Mouse (Mus musculus): ENCODE data around the gene Dnaaf5. TPM values are rescaled to one million over a fixed set of nuclear protein-coding genes. Genes with fewer than 3 reads are reported as not detected.

Gene Dnaaf5
- total RNA-seq, 1 experiment, result 22.8 TPM

DNA sequence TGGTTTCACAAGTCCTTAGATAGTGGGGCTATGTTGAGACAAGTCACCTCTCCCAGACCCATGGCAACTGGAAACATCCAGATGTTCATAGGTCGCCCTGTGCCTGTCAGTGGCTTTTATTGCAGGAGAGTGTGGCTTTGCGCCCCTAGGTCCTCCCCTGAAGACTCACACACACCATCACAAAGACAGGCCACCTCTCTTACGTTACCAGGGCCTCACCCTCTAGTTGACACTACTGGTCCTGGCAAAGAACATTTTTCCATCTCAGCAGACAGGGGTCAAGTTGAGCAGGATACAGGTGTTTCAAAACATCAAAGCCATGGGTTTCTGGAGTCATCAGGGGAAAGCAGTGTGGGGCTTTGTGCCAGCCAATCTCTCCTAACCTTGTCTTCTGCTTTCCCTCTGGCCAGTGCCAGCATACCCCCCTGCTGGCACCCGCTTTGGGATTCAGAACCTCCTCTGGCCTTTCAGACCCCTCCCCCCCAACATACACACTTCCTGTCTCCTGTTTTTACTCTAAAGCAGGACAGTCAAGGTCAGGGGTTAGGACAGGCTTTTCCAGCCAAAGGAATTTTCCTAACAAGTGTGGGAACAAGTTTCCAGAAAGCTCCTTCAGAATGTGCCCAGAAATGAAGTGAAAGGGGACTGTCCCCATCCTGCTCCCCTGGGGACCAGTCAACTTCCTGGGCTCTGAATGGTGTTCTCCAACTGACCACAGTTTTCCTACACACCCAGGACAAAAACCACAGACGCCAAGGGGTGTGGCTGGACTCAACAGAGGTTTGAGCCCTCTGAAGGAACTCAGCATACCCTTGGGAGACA is 31.7 kb upstream of the Dnaaf5 start:
- H3K27ac ChIP-seq (ENCODE audit: insufficient read depth, low read depth, low read length, poor library complexity, severe bottlenecking), result no peak overlapping the region
- H3K4me1 ChIP-seq (ENCODE audit: control insufficient read depth in 2 of 2, insufficient read depth in 2 of 2, low read length in 2 of 2, poor library complexity in 1 of 2), result no peaks in the 10 kb centered on the region
- no peak overlapping the region for H3K4me3 ChIP-seq (ENCODE audit: insufficient read depth in 1 of 2, low read depth in 1 of 2, low read length in 2 of 2, poor library complexity in 1 of 2, severe bottlenecking in 1 of 2)
- DNase-seq (ENCODE audit: low read depth, low spot score), result no peak
- no peak for TF ChIP-seq ZC3H11A (IDR thresholded peaks at IDR 0.05; ENCODE audit: borderline replicate concordance, low read depth, low read length)
- no peak for TF ChIP-seq HCFC1 (IDR thresholded peaks at IDR 0.05; ENCODE audit: borderline replicate concordance, insufficient read depth, low read length)
- TF ChIP-seq ZNF384 (IDR thresholded peaks at IDR 0.05; ENCODE audit: low read depth, low read length), result no peak
- no peak for TF ChIP-seq MAFK (IDR thresholded peaks at IDR 0.05; ENCODE audit: insufficient read depth, low read depth, low read length)
- TF ChIP-seq CHD2 (IDR thresholded peaks at IDR 0.05; ENCODE audit: low read depth, low read length), result no peak
- no peaks in the 10 kb centered on the region for H3K9me3 ChIP-seq (ENCODE audit: control insufficient read depth, insufficient read depth, low read depth, low read length)
- no peaks in the 10 kb centered on the region for H3K36me3 ChIP-seq (ENCODE audit: control insufficient read depth, insufficient read depth, low read length, poor library complexity, severe bottlenecking)
- no peak overlapping the region for H3K9ac ChIP-seq (ENCODE audit: insufficient read depth, low read depth, low read length, poor library complexity, severe bottlenecking)
- in situ Hi-C loops (cut with MboI; ENCODE audit: low sequenced_read_pairs in 2 of 2, unreplicated experiment in 2 of 2), result no loop called here

DNA sequence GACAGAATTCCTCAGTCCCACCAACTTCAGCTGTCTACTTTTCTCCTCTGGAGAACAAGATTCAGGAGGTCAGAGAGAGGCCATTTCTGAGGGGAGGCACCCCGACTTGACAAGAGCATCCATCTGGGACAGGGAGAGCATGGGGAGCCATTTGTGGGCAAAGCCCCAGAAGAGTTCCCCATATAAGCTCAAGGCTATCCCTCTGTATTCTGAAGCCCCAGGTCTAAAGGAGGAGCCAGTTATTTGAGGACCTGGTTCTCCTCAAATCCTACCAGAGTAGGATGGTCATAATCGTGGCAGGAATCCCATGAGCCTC is 31.1 kb upstream of the Dnaaf5 start:
- no peak for TF ChIP-seq CHD2 (IDR thresholded peaks at IDR 0.05; ENCODE audit: low read depth, low read length)
- no peak for DNase-seq (ENCODE audit: low read depth, low spot score)
- Histone ChIP-seq H3K4me1 (ENCODE audit: control insufficient read depth in 2 of 2, insufficient read depth in 2 of 2, low read length in 2 of 2, poor library complexity in 1 of 2) (no peaks in the 10 kb centered on the region), H3K9me3 (ENCODE audit: control insufficient read depth, insufficient read depth, low read depth, low read length) (no peaks in the 10 kb centered on the region), H3K36me3 (ENCODE audit: control insufficient read depth, insufficient read depth, low read length, poor library complexity, severe bottlenecking) (no peaks in the 10 kb centered on the region), H3K4me3 (ENCODE audit: insufficient read depth in 1 of 2, low read depth in 1 of 2, low read length in 2 of 2, poor library complexity in 1 of 2, severe bottlenecking in 1 of 2) (no peak overlapping the region), H3K27ac (ENCODE audit: insufficient read depth, low read depth, low read length, poor library complexity, severe bottlenecking) (no peak overlapping the region), H3K9ac (ENCODE audit: insufficient read depth, low read depth, low read length, poor library complexity, severe bottlenecking) (no peak overlapping the region)
- in situ Hi-C loops (cut with MboI; ENCODE audit: low sequenced_read_pairs in 2 of 2, unreplicated experiment in 2 of 2), result no loop called here

DNA sequence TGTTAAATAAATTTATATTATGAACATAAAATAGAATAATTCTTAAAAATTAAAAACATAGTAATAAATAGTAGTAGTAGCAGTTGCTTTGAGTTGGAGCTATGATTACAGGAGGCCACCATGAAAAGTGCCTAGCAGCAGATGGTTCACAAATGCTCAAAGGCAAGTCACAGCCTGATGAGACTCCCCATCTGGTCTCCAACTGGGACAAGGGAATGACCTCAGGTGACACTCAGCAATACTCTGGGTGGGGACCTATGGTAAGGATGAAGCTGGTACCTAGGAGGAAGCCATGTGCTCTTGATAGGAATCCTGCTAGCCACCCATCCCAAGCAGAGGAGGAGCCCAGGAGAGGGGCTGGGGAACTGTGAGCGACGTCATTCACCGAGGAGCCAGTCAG is 24.3 kb upstream of the Dnaaf5 start:
- H3K4me3 ChIP-seq (ENCODE audit: insufficient read depth in 1 of 2, low read depth in 1 of 2, low read length in 2 of 2, poor library complexity in 1 of 2, severe bottlenecking in 1 of 2), result no peak overlapping the region
- TF ChIP-seq HCFC1 (IDR thresholded peaks at IDR 0.05; ENCODE audit: borderline replicate concordance, insufficient read depth, low read length) (no peak), CHD2 (IDR thresholded peaks at IDR 0.05; ENCODE audit: low read depth, low read length) (no peak), ZNF384 (IDR thresholded peaks at IDR 0.05; ENCODE audit: low read depth, low read length) (no peak), MAFK (IDR thresholded peaks at IDR 0.05; ENCODE audit: insufficient read depth, low read depth, low read length) (no peak), ZC3H11A (IDR thresholded peaks at IDR 0.05; ENCODE audit: borderline replicate concordance, low read depth, low read length) (no peak)
- DNase-seq (ENCODE audit: low read depth, low spot score), result no peak
- H3K27ac ChIP-seq (ENCODE audit: insufficient read depth, low read depth, low read length, poor library complexity, severe bottlenecking), result no peak overlapping the region
- peaks cover 0 to 7% of the 10 kb centered on the region in 2 experiments; a peak in 2 of 4 replicates for H3K4me1 ChIP-seq (ENCODE audit: control insufficient read depth in 2 of 2, insufficient read depth in 2 of 2, low read length in 2 of 2, poor library complexity in 1 of 2)
- in situ Hi-C loops (cut with MboI; ENCODE audit: low sequenced_read_pairs in 2 of 2, unreplicated experiment in 2 of 2), result no loop called here
- no peaks in the 10 kb centered on the region for H3K36me3 ChIP-seq (ENCODE audit: control insufficient read depth, insufficient read depth, low read length, poor library complexity, severe bottlenecking)
- no peak overlapping the region for H3K9ac ChIP-seq (ENCODE audit: insufficient read depth, low read depth, low read length, poor library complexity, severe bottlenecking)
- H3K9me3 ChIP-seq (ENCODE audit: control insufficient read depth, insufficient read depth, low read depth, low read length), result no peaks in the 10 kb centered on the region

DNA sequence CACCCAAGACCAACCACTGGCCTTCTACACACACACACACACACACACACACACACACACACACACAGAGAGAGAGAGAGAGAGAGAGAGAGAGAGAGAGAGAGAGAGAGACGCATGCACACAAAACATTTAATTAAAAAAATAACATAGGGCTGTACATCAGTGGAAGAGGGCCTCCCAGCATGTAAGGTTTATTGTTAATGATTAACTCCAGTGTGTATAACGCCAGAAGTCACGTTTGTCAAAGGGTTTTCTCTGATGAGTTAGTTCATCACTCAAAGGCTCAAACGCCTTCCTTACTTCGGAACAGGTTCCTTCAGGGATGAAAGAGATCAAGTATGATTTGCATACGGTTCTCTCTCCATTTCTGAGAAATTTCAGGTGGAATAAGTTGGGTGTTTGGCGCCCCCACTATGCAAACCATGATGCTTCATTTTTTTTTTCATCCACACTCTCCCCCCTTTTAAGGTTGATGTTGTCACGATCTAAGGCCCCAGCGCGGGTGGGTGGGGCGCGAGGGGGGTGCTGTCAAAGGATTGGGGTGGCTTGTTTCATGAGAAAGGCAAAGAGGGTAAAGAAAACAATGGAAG is 21.5 kb upstream of the Dnaaf5 start:
- no peak overlapping the region for H3K9ac ChIP-seq (ENCODE audit: insufficient read depth, low read depth, low read length, poor library complexity, severe bottlenecking)
- in situ Hi-C loops (cut with MboI; ENCODE audit: low sequenced_read_pairs in 2 of 2, unreplicated experiment in 2 of 2), result no loop called here

More for the DNA sequence above, 21.5 kb upstream of the Dnaaf5 start:
- TF ChIP-seq ZNF384 (IDR thresholded peaks at IDR 0.05; ENCODE audit: low read depth, low read length), result no peak
- no peak for TF ChIP-seq CHD2 (IDR thresholded peaks at IDR 0.05; ENCODE audit: low read depth, low read length)
- no peak for TF ChIP-seq HCFC1 (IDR thresholded peaks at IDR 0.05; ENCODE audit: borderline replicate concordance, insufficient read depth, low read length)
- TF ChIP-seq MAFK (IDR thresholded peaks at IDR 0.05; ENCODE audit: insufficient read depth, low read depth, low read length), result no peak
- no peak for TF ChIP-seq ZC3H11A (IDR thresholded peaks at IDR 0.05; ENCODE audit: borderline replicate concordance, low read depth, low read length)
- no peak for DNase-seq (ENCODE audit: low read depth, low spot score)
- no peaks in the 10 kb centered on the region for H3K9me3 ChIP-seq (ENCODE audit: control insufficient read depth, insufficient read depth, low read depth, low read length)
- no peak overlapping the region for H3K27ac ChIP-seq (ENCODE audit: insufficient read depth, low read depth, low read length, poor library complexity, severe bottlenecking)
- no peaks in the 10 kb centered on the region for H3K36me3 ChIP-seq (ENCODE audit: control insufficient read depth, insufficient read depth, low read length, poor library complexity, severe bottlenecking)
- peak overlapping the region; percentile 59 to 73; a peak in 2 of 4 replicates for H3K4me3 ChIP-seq (ENCODE audit: insufficient read depth in 1 of 2, low read depth in 1 of 2, low read length in 2 of 2, poor library complexity in 1 of 2, severe bottlenecking in 1 of 2)
- H3K4me1 ChIP-seq (ENCODE audit: control insufficient read depth in 2 of 2, insufficient read depth in 2 of 2, low read length in 2 of 2, poor library complexity in 1 of 2), result peaks cover 0 to 10% of the 10 kb centered on the region in 2 experiments; a peak in 2 of 4 replicates

Data from ES-E14 (cell line).